Mouse (Mus musculus) forebrain, postnatal 0 days (tissue): ENCODE measurements around the gene Calcrl. TPM values are rescaled to one million over a fixed set of nuclear protein-coding genes. Genes with fewer than 3 reads are reported as not detected.

Experiments used
- ATAC-seq: fragments of 200-750 bp; cut with Nextera tagmentation; 2 replicates; pipeline ENCODE4 v1.8.0; 2017; ENCODE audit warnings: mild to moderate bottlenecking, moderate library complexity
- DNase-seq: peaks from one replicate; pipeline ENCODE4 v3.0.0-alpha.2; 2015
- H3K27ac ChIP-seq: fragments of 300-500 bp; sonication (generic); 2 replicates; pipeline ENCODE4 v1.5.1; 2014; ENCODE audit warnings: low read depth, mild to moderate bottlenecking, antibody characterized with exemption, low read length, moderate library complexity, mixed read lengths
- H3K27me3 ChIP-seq: fragments of 300-500 bp; sonication (generic); 2 replicates; pipeline ENCODE4 v1.6.1; 2014; ENCODE audit warnings: mild to moderate bottlenecking, low read length, mixed read lengths; ENCODE audit not compliant: insufficient read depth
- H3K36me3 ChIP-seq: fragments of 300-500 bp; sonication (generic); 2 replicates; pipeline ENCODE4 v1.6.1; 2014; ENCODE audit warnings: mild to moderate bottlenecking, moderate library complexity; ENCODE audit not compliant: insufficient read depth
- H3K4me1 ChIP-seq: fragments of 300-500 bp; sonication (generic); 2 replicates; pipeline ENCODE4 v1.6.1; 2014; ENCODE audit warnings: antibody characterized with exemption; ENCODE audit not compliant: insufficient read depth
- H3K4me2 ChIP-seq: fragments of 300-500 bp; sonication (generic); 2 replicates; pipeline ENCODE4 v1.6.1; 2014; ENCODE audit warnings: low read depth, mild to moderate bottlenecking, moderate library complexity
- H3K4me3 ChIP-seq: fragments of 300-500 bp; sonication (generic); 2 replicates; pipeline ENCODE4 v1.5.1; 2014; ENCODE audit warnings: low read depth, low read length, mixed read lengths
- H3K9ac ChIP-seq: fragments of 300-500 bp; sonication (generic); 2 replicates; pipeline ENCODE4 v1.6.1; 2014; ENCODE audit warnings: mild to moderate bottlenecking
- H3K9me3 ChIP-seq: fragments of 300-500 bp; sonication (generic); 2 replicates; pipeline ENCODE4 v1.6.1; 2016; ENCODE audit warnings: low read length
- CTCF ChIP-seq: sonication (generic); IDR thresholded peaks from 2 replicates; pipeline ENCODE4 v1.5.1; 2016; ENCODE audit warnings: antibody characterized with exemption, control low read depth, low read depth
- WGBS: fragments of 180-500 bp; shearing (Covaris S2); extraction: QIAGEN DNeasy Blood & Tissue Kit; methylation state at CpG from one replicate; pipeline ENCODE4 v1.1.7; 2014; 5-methylcytosine and 5-hydroxymethylcytosine counted together
- polyA plus RNA-seq: library from polyadenylated mRNA; unstranded; fragments of >200 nt; fragmentation: Nextera tagmentation; extraction: Ambion mirVana; gene quantifications from 2 replicates; pipeline ENCODE4 v1.2.1, GENCODE M21; 2015
- total RNA-seq: library from RNA; depleted of rRNA; stranded (reverse); fragments of >200 nt; gene quantifications from 2 replicates; pipeline ENCODE4 v1.2.3, GENCODE M21; 2014

Calcrl gene
- total and polyA plus RNA-seq, 2 experiments from 2014 or later, result 6.1 to 14.1 TPM

GRCm38 (mm10) chr2:84428836-84429235, 3.6 kb upstream of the Calcrl start:
- H3K4me3 ChIP-seq, result no peak overlapping the region
- DNase-seq (no peak), ATAC-seq (no peak)
- no peaks in the 10 kb centered on the region for H3K27me3 ChIP-seq
- no peak for TF ChIP-seq CTCF
- WGBS, result 69% methylated on average over 3 of the region's 3 CpGs
- no peaks in the 10 kb centered on the region for H3K9me3 ChIP-seq
- no peak overlapping the region for H3K9ac ChIP-seq
- H3K4me1 ChIP-seq, result no peaks in the 10 kb centered on the region
- H3K36me3 ChIP-seq, result no peaks in the 10 kb centered on the region
- H3K4me2 ChIP-seq, result no peak overlapping the region
- no peak overlapping the region for H3K27ac ChIP-seq

GRCm38 (mm10) chr2:84426531-84426930, 1.3 kb upstream of the Calcrl start:
- no peak overlapping the region for H3K4me2 ChIP-seq
- H3K27me3 ChIP-seq, result no peaks in the 10 kb centered on the region
- no peak for TF ChIP-seq CTCF
- no peaks in the 10 kb centered on the region for H3K4me1 ChIP-seq
- H3K9ac ChIP-seq, result no peak overlapping the region
- H3K36me3 ChIP-seq, result no peaks in the 10 kb centered on the region
- no peaks in the 10 kb centered on the region for H3K9me3 ChIP-seq
- DNase-seq, result no peak
- no peak for ATAC-seq
- H3K4me3 ChIP-seq, result no peak overlapping the region
- WGBS, result 92% methylated on average over 4 of the region's 4 CpGs
- no peak overlapping the region for H3K27ac ChIP-seq

- 0 out of 2 replicates have a peak, but pooled peaks cover 3% of the 10 kb centered on the region for H3K9me3 ChIP-seq
- no peaks in the 10 kb centered on the region for H3K4me1 ChIP-seq
- H3K4me2 ChIP-seq, result no peak overlapping the region
- no peaks in the 10 kb centered on the region for H3K27me3 ChIP-seq
- H3K27ac ChIP-seq, result no peak overlapping the region
- WGBS, result 45% methylated on average over 4 of the region's 4 CpGs
- no peak for ATAC-seq
- no peak overlapping the region for H3K9ac ChIP-seq
- H3K36me3 ChIP-seq, result no peaks in the 10 kb centered on the region
- TF ChIP-seq CTCF, result no peak
- no peak overlapping the region for H3K4me3 ChIP-seq
- DNase-seq, result no peak
These were observed 8.7 kb downstream of the Calcrl start for GRCm38 (mm10) chr2:84416501-84416900.

GRCm38 (mm10) chr2:84409796-84410592, 15.2 kb downstream of the Calcrl start:
- no peaks in the 10 kb centered on the region for H3K27me3 ChIP-seq
- no peak overlapping the region for H3K27ac ChIP-seq
- DNase-seq, result no peak
- no peak overlapping the region for H3K4me3 ChIP-seq
- H3K9me3 ChIP-seq, result 0 out of 2 replicates have a peak, but pooled peaks cover 3% of the 10 kb centered on the region
- no peak overlapping the region for H3K9ac ChIP-seq
- H3K4me2 ChIP-seq, result no peak overlapping the region
- no peak for ATAC-seq
- H3K4me1 ChIP-seq, result no peaks in the 10 kb centered on the region
- no peak for TF ChIP-seq CTCF
- no peaks in the 10 kb centered on the region for H3K36me3 ChIP-seq

- Histone ChIP-seq H3K4me2 (no peak overlapping the region), H3K9me3 (no peaks in the 10 kb centered on the region), H3K4me3 (no peak overlapping the region), H3K4me1 (no peaks in the 10 kb centered on the region), H3K9ac (no peak overlapping the region), H3K27me3 (no peaks in the 10 kb centered on the region), H3K27ac (no peak overlapping the region), H3K36me3 (no peaks in the 10 kb centered on the region)
- no peak for TF ChIP-seq CTCF
- WGBS, result 86% methylated on average over 3 of the region's 3 CpGs
- no peak for ATAC-seq
- DNase-seq, result no peak
These were observed 20.4 kb downstream of the Calcrl start for GRCm38 (mm10) chr2:84404834-84405233.

- Histone ChIP-seq H3K9me3 (no peaks in the 10 kb centered on the region), H3K27ac (no peak overlapping the region), H3K9ac (no peak overlapping the region), H3K4me1 (no peaks in the 10 kb centered on the region), H3K27me3 (no peaks in the 10 kb centered on the region), H3K4me3 (no peak overlapping the region), H3K36me3 (no peaks in the 10 kb centered on the region), H3K4me2 (no peak overlapping the region)
- ATAC-seq (no peak), DNase-seq (no peak)
- 88% methylated on average over 3 of the region's 3 CpGs for WGBS
- TF ChIP-seq CTCF, result no peak
These were observed 22.5 kb downstream of the Calcrl start for GRCm38 (mm10) chr2:84402713-84403112.

GRCm38 (mm10) chr2:84396557-84396956, 28.7 kb downstream of the Calcrl start:
- Histone ChIP-seq H3K27ac (no peak overlapping the region), H3K27me3 (no peaks in the 10 kb centered on the region), H3K36me3 (no peaks in the 10 kb centered on the region), H3K4me2 (no peak overlapping the region), H3K9ac (no peak overlapping the region), H3K9me3 (no peaks in the 10 kb centered on the region), H3K4me3 (no peak overlapping the region), H3K4me1 (no peaks in the 10 kb centered on the region)
- DNase-seq (no peak), ATAC-seq (peak; percentile 50)
- TF ChIP-seq CTCF, result no peak
- WGBS, result 69% methylated on average over 4 of the region's 4 CpGs
